Mouse (Mus musculus): ENCODE results near the gene Mfn1.

The Mfn1 gene

GRCm38 (mm10) chr3:32529303-32529898 is at the start of gene Mfn1:
Gene Mfn1, plus strand, starts transcription at chr3:32529465.
- peak; percentile 97 for DNase-seq

- no peak for DNase-seq
These were observed 49.3 kb upstream of the Mfn1 start for GRCm38 (mm10) chr3:32479961-32480360.

GRCm38 (mm10) chr3:32483035-32483434 is 46.2 kb upstream of the Mfn1 start:
- no peak for DNase-seq

GRCm38 (mm10) chr3:32486543-32486942 is 42.7 kb upstream of the Mfn1 start:
- no peak for DNase-seq

GRCm38 (mm10) chr3:32488172-32488571 is 41.1 kb upstream of the Mfn1 start:
- DNase-seq: peak; percentile 0

GRCm38 (mm10) chr3:32490076-32490927 is 39.0 kb upstream of the Mfn1 start:
- DNase-seq: peak; percentile 1

- DNase-seq: no peak
These were observed 38.3 kb upstream of the Mfn1 start for GRCm38 (mm10) chr3:32490928-32491315.

GRCm38 (mm10) chr3:32492097-32493090 is 36.9 kb upstream of the Mfn1 start, which contains the start of gene Kcnmb3:
Gene Kcnmb3, minus strand, starts transcription at chr3:32492231.
- no peak for DNase-seq

- no peak for DNase-seq
These were observed 34.7 kb upstream of the Mfn1 start for GRCm38 (mm10) chr3:32494387-32495087.

- DNase-seq: peak; percentile 31
These were observed 34.0 kb upstream of the Mfn1 start for GRCm38 (mm10) chr3:32495088-32495770.

- DNase-seq: no peak
These were observed 33.2 kb upstream of the Mfn1 start for GRCm38 (mm10) chr3:32495856-32496710.

GRCm38 (mm10) chr3:32496711-32497070 is 32.6 kb upstream of the Mfn1 start:
- DNase-seq: no peak

- no peak for DNase-seq
These were observed 28.9 kb upstream of the Mfn1 start for GRCm38 (mm10) chr3:32500346-32500745.

- no peak for DNase-seq
These were observed 23.4 kb upstream of the Mfn1 start for GRCm38 (mm10) chr3:32505841-32506240.

- DNase-seq: no peak
These were observed 22.7 kb upstream of the Mfn1 start for GRCm38 (mm10) chr3:32506366-32507225.

GRCm38 (mm10) chr3:32508666-32509324 is 20.5 kb upstream of the Mfn1 start:
- DNase-seq: peak; percentile 63

- no peak for DNase-seq
These were observed 19.5 kb upstream of the Mfn1 start, which contains the start of gene Zfp639 for GRCm38 (mm10) chr3:32509496-32510374. Gene Zfp639, plus strand, starts transcription at chr3:32510259.
